Mouse (Mus musculus): ENCODE data around the gene Dcbld1.
A peak's percentile ranks its signal among the peaks of the same experiment; 100 is the strongest.
"Not testable (repeated sequence)": the region's sequence is repeated elsewhere in the genome, so short reads cannot be mapped to it uniquely, and the experiment has no call there.

Gene Dcbld1

DNA sequence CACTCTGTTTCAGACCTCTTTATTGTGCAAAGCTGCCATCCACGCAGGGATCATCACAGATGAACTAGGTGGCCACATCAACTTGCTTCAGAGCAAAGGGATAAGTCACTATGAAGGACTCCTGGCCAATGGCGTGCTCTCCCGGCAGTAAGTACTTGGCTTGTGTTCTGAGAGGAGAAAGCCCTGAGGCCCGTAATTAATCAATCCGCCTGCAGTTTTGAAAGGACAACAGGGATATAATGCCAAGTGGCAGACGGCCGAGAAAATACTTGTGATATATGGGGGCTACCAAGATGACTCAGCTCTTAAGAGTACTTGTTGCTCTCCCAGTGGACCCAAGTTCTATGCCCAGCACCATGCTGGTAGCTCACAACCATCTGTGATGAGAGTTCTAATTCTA, 71.2 kb downstream of the Dcbld1 start:
- no peak for DNase-seq (ENCODE audit: low spot score)

DNA sequence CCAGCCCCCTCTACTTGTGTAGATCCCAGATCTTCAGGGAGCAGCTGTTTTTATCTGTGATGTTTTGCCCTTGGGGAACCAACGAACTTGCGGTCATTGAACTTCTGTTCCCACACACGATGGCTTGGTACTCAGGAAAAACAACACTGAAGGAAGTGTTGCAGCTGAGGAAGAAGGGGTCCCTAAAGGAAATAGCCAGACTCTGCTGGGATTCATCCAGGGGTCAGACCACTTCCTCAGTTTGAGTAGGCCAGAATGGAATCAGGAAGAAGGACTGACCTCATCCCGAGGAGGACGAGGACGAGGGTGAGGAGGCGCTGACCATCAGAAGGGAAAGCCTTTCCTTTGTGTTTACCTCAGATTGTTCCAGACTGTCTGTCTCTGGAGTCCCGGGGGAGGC, 75.8 kb downstream of the Dcbld1 start:
- no peak for DNase-seq (ENCODE audit: low spot score)

DNA sequence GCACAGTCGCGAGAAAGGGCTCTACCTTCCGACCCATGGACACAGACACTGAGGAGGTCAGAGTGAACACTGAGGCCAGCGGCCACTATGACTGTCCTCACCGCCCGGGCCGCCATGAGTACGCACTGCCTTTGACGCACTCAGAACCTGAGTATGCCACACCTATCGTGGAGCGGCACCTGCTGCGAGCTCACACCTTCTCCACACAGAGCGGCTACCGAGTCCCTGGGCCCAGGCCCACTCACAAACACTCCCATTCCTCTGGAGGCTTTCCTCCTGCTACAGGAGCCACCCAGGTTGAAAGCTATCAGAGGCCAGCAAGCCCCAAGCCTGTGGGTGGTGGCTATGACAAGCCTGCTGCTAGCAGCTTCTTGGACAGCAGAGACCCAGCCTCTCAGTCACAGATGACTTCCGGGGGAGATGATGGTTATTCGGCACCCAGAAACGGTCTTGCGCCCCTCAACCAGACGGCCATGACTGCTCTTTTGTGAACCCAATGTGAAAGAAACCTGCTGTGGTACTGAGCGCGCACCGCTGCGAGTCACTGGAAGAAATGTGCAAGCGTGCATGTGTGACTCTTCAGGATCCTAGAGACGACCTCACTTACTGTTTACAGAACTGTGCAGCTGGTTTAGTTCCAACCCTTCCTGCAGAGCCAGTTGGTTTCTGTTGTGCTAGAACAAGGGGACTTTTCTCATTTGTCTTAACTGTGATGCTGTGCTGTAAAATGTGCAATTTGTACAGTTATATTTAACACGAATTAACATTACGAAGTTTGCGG, 86.3 kb downstream of the Dcbld1 start:
- no peak for DNase-seq (ENCODE audit: low spot score)

DNA sequence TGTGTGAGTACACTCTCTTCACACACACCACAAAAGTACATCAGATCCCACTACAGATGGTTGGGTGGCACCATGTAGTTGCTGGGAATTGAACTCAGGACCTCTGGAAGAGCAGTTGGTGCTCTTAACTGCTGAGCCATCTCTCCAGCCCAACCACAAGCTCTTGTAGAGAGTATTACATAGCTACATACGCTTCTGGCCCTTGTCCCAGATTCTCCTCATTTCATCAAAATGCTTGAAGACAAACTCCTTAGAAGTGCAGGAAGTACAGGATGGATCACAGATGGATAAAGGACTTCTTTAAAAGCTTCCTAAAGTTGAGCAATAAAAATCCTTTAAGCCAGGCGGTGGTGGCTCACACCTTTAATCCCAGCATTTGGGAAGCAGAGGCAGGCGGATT, 88.5 kb downstream of the Dcbld1 start:
- no peak for DNase-seq (ENCODE audit: low spot score)

DNA sequence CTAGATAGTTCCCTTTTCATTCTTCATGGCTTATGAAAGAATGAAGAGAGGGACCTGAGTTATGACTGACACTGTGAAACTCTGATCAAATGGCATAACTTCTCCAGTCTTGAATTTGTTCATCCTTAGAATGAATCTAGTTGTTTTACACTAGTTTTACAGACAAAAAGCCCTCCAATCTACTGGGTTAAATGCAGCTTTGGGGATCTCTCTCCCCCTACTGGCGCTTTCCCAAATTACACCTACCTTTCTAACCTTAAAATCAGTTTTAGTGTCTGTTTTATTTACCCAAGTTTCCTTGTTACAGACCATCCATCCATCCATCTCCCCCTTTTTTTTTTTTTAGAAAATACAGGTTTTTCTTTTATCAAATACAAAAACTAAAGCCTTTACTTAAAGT, 97.6 kb downstream of the Dcbld1 start:
- DNase-seq (ENCODE audit: low spot score), result peak; percentile 53

DNA sequence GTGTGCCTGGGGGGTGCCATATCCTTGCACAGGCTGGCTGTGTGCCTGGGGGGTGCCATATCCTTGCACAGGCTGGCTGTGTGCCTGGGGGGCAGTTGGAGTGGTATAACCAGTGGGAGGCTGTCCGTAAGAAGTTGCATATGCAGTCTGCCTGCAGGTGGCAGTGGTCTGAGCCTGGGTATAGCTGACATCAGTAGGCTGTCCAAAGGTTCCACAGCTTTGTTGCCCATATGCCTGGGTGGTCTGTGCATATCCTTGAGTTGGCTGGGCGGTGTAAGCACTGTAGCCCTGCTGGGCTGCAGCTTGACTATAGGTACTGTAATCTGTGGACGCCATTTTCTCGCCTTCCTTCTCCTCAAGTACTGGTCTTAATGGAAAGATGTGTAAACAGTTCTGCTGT, 109.9 kb downstream of the Dcbld1 start:
- not testable (repeated sequence) for DNase-seq (ENCODE audit: low spot score)

DNA sequence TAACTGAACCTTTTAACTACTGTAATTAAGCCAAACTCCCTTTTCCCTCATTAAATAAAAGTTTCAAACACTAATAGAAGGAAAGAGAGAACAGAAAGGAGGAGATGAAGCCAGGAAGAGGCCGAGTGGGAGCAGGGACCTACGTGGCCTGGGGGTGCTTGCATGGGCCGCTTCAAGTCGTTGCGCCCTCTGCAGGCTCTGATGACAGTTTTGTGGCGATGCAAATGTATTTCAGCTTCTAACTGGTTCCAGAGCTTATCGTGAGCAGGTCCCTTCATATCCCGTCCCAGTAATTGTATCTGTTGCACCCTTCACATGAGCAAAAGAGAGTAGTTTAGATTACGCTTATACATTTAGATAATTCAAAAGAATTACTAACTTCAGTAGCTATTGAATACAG, 119.8 kb downstream of the Dcbld1 start:
- no peak for DNase-seq (ENCODE audit: low spot score)

DNA sequence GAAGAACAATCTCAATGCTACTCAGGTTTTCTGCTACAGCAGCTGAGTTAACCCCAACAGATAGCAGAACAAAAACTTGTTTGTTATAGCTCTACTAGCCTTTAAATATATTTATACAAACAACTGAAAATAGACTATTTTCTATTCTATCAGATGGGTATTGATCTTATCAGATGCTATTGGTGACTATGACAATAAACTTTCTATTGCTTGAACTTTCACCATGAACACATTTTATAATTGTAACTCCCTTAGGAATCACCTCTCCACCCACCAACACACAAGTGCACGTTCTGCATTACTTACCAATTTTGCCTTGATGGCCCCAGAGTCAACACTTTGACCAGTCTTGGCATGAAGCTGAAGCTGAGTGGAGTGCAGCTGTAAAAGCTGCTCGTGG, 125.0 kb downstream of the Dcbld1 start, which contains the start of gene Gm26741:
Gm26741 (plus strand) TSS at position 301 of the 400 bp plus-strand sequence.
- DNase-seq (ENCODE audit: low spot score), result no peak

DNA sequence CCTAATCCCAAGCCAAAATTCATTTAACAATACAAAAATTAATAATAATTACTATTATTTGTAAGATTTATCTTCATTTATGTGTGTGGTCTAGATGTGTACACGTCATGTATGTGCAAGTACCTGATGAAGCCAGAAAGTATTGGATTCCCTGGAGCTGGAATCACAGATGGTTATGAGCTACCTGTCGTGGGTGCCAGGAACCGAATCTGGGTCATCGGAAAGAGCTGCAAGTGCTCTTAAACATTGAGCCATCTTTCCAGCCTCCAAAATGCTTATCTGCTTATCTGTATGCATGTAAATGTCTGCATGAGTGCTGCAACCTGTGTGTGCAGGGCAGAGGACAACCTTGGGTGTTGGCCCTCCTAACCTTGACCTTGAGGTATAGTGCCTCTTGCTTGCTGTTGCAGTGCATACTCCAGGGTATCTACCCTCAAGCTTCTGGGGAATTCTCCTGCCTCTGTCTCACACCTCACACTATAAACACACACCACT, 126.9 kb downstream of the Dcbld1 start:
- DNase-seq (ENCODE audit: low spot score), result no peak

DNA sequence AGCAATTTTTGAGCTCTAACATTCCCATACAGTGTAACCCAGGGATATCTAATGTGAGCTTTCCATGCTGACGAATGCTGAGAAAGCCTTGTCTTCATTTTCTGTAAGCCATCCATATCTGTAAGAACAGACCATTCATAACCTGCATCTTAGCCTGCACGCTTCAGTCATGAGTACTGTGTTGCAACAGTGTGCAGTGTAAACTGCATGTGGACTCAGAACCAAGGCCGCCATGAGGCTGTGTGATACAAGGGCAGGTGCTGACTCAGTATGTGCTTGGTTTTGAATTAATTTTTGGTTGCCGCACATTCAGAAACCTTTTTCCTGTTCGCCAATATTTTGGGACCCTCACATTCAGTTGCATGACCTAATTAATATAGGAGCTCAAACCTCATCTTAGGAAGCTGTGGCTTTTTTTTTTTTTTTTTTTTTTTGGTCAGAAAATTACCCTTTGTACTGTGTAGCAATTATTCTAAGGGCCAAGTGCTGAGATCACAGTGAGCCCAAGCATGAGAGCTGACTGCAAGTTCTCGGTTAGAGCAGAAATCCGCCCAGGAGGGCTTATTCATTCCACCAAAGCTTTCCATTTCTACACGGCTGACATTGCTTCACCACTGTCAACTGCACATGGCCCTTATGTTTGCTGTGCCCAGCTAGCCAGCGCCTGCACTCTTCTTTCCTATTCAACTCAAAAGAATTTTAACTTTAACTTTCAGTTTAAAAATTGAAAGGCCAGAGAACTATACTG, 127.6 kb downstream of the Dcbld1 start:
- DNase-seq (ENCODE audit: low spot score), result no peak

DNA sequence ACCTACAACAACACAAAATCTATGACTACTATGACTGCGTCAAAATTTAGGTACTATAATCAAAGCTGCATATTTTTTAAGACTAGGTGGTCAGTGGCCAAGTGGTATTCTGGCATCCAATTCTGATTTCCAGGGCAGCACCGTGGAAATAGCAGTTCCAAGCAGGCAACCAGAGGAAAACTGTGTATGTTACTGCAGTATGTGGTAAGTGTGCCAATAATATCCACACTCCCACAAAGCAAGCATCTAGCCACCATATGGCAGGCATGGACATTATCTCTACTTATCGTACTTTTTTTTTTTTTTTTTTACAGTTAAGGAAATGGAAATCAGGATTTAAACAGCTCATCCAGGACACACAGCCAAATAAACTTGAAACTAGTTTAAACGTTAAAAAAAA, 135.0 kb downstream of the Dcbld1 start:
- DNase-seq (ENCODE audit: low spot score), result no peak
